Mouse (Mus musculus) hindbrain, embryonic 13.5 days (tissue): Measurements from ENCODE around the gene Fyb2. TPM values are rescaled to one million over a fixed set of nuclear protein-coding genes. Genes with fewer than 3 reads are reported as not detected.

ENCODE experiments used
- ATAC-seq: fragments of 200-750 bp; cut with Nextera tagmentation; 2 replicates; pipeline ENCODE4 v1.8.0; 2017; ENCODE audit warnings: moderate TSS enrichment; ENCODE audit not compliant: low FRiP score
- H3K27ac ChIP-seq: fragments of 300-500 bp; sonication (generic); 2 replicates; pipeline ENCODE4 v1.5.1; 2015; ENCODE audit warnings: inconsistent platforms, mild to moderate bottlenecking, moderate library complexity
- H3K27me3 ChIP-seq: fragments of 300-500 bp; sonication (generic); 2 replicates; pipeline ENCODE4 v1.6.1; 2015; ENCODE audit warnings: mild to moderate bottlenecking, inconsistent platforms
- H3K36me3 ChIP-seq: fragments of 300-500 bp; sonication (generic); 2 replicates; pipeline ENCODE4 v1.6.1; 2015; ENCODE audit warnings: mild to moderate bottlenecking, inconsistent platforms
- H3K4me1 ChIP-seq: fragments of 300-500 bp; sonication (generic); replicated peaks from 2 replicates; pipeline ENCODE4 v1.6.1; 2015; ENCODE audit warnings: inconsistent platforms
- H3K4me2 ChIP-seq: fragments of 300-500 bp; sonication (generic); 2 replicates; pipeline ENCODE4 v1.6.1; 2015; ENCODE audit warnings: inconsistent platforms, mild to moderate bottlenecking, moderate library complexity
- H3K4me3 ChIP-seq: fragments of 300-500 bp; sonication (generic); 2 replicates; pipeline ENCODE4 v1.5.1; 2015; ENCODE audit warnings: mild to moderate bottlenecking, inconsistent platforms
- H3K9ac ChIP-seq: fragments of 300-500 bp; sonication (generic); 2 replicates; pipeline ENCODE4 v1.6.1; 2015; ENCODE audit warnings: mild to moderate bottlenecking, inconsistent platforms
- H3K9me3 ChIP-seq: fragments of 300-500 bp; sonication (generic); 2 replicates; pipeline ENCODE4 v1.6.1; 2016; ENCODE audit warnings: inconsistent platforms
- WGBS: fragments of 180-500 bp; shearing (Covaris S2); methylation state at CpG from one replicate; pipeline ENCODE4 v1.1.7; 2015; 5-methylcytosine and 5-hydroxymethylcytosine counted together
- polyA plus RNA-seq: library from polyadenylated mRNA; unstranded; fragments of >200 nt; fragmentation: Nextera tagmentation; extraction: Ambion mirVana; gene quantifications from 2 replicates; pipeline ENCODE4 v1.2.1, GENCODE M21; 2015

Gene Fyb2
- polyA plus RNA-seq, 1 experiment from 2014 or later, result 0.05 TPM

- 42% methylated on average over 7 of the region's 7 CpGs for WGBS
- no peaks in the 10 kb centered on the region for H3K27me3 ChIP-seq
Measured at GRCm38 (mm10) chr4:105033153-105033552, 119.9 kb downstream of the Fyb2 start.

GRCm38 (mm10) chr4:105034259-105034658 is 121.0 kb downstream of the Fyb2 start:
- H3K9ac ChIP-seq, result no peak overlapping the region
- no peak for ATAC-seq
- no peaks in the 10 kb centered on the region for H3K4me1 ChIP-seq
- H3K9me3 ChIP-seq, result no peaks in the 10 kb centered on the region
- no peak overlapping the region for H3K27ac ChIP-seq
- peaks cover 11% of the 10 kb centered on the region; the same call in 1 of the 2 replicates for H3K36me3 ChIP-seq
- H3K4me3 ChIP-seq, result no peak overlapping the region
- no peaks in the 10 kb centered on the region for H3K27me3 ChIP-seq
- no peak overlapping the region for H3K4me2 ChIP-seq

More at GRCm38 (mm10) chr4:105033153-105033552, 119.9 kb downstream of the Fyb2 start:
- no peaks in the 10 kb centered on the region for H3K9me3 ChIP-seq
- no peak overlapping the region for H3K4me2 ChIP-seq
- no peak overlapping the region for H3K4me3 ChIP-seq
- no peak for ATAC-seq
- H3K4me1 ChIP-seq, result no peaks in the 10 kb centered on the region
- no peak overlapping the region for H3K27ac ChIP-seq
- no peak overlapping the region for H3K9ac ChIP-seq
- H3K36me3 ChIP-seq, result peaks cover 11% of the 10 kb centered on the region; the same call in 1 of the 2 replicates

- no peak overlapping the region for H3K4me3 ChIP-seq
- no peaks in the 10 kb centered on the region for H3K4me1 ChIP-seq
- no peak for ATAC-seq
- H3K27me3 ChIP-seq, result no peaks in the 10 kb centered on the region
- no peak overlapping the region for H3K4me2 ChIP-seq
- no peak overlapping the region for H3K9ac ChIP-seq
- H3K36me3 ChIP-seq, result peaks cover 15% of the 10 kb centered on the region
- no peak overlapping the region for H3K27ac ChIP-seq
- 98% methylated on average over 1 of the region's 1 CpGs for WGBS
- no peaks in the 10 kb centered on the region for H3K9me3 ChIP-seq
Measured at GRCm38 (mm10) chr4:105050041-105050440, 136.8 kb downstream of the Fyb2 start.

- H3K4me2 ChIP-seq, result no peak overlapping the region
- no peak overlapping the region for H3K9ac ChIP-seq
- WGBS, result 89% methylated on average over 5 of the region's 5 CpGs
- peaks cover 8% of the 10 kb centered on the region for H3K36me3 ChIP-seq
- H3K9me3 ChIP-seq, result no peaks in the 10 kb centered on the region
- no peak overlapping the region for H3K27ac ChIP-seq
- no peak overlapping the region for H3K4me3 ChIP-seq
- no peak for ATAC-seq
- no peaks in the 10 kb centered on the region for H3K4me1 ChIP-seq
- no peaks in the 10 kb centered on the region for H3K27me3 ChIP-seq
Measured at GRCm38 (mm10) chr4:105051291-105051690, 138.0 kb downstream of the Fyb2 start.

Other genes starting within 250 kb of the Fyb2 start
- 0.16 TPM in 1 of 2 replicates, not detected in the other for gene C8b, start 147.1 kb upstream of the Fyb2 start, polyA plus RNA-seq
- gene Gm17662, start 56.1 kb upstream of the Fyb2 start, polyA plus RNA-seq, result not detected in 2 replicates
- gene C8a, start 37.1 kb upstream of the Fyb2 start, polyA plus RNA-seq, result not detected in 2 replicates
- gene Prkaa2, start 196.4 kb downstream of the Fyb2 start, polyA plus RNA-seq, result 11.5 and 11.9 TPM in 2 replicates
- 79.0 and 81.9 TPM in 2 replicates for gene Plpp3, start 243.9 kb downstream of the Fyb2 start, polyA plus RNA-seq